Mouse (Mus musculus): ENCODE data around the gene Apbb1. TPM values are rescaled to one million over a fixed set of nuclear protein-coding genes. Genes with fewer than 3 reads are reported as not detected.
A peak's percentile ranks its signal among the peaks of the same experiment; 100 is the strongest.

Gene Apbb1
- 14.1 and 19.4 TPM in 2 replicates for total RNA-seq (2021)
- long read RNA-seq, experiment 1, transcript Apbb1-214 (14 exons, 2,878 nt): major isoform, 5 of 51 reads
- long read RNA-seq, experiment 1, partial matches to known transcripts: 7 of 51 reads
- long read RNA-seq, experiment 1, other reads (novel, unspliced or antisense): 38 of 51 reads
- long read RNA-seq, experiment 2, transcript Apbb1-214 (14 exons, 2,878 nt): major isoform, 7 of 25 reads
- long read RNA-seq, experiment 2, partial matches to known transcripts: 2 of 25 reads
- long read RNA-seq, experiment 2, other reads (novel, unspliced or antisense): 15 of 25 reads

DNA sequence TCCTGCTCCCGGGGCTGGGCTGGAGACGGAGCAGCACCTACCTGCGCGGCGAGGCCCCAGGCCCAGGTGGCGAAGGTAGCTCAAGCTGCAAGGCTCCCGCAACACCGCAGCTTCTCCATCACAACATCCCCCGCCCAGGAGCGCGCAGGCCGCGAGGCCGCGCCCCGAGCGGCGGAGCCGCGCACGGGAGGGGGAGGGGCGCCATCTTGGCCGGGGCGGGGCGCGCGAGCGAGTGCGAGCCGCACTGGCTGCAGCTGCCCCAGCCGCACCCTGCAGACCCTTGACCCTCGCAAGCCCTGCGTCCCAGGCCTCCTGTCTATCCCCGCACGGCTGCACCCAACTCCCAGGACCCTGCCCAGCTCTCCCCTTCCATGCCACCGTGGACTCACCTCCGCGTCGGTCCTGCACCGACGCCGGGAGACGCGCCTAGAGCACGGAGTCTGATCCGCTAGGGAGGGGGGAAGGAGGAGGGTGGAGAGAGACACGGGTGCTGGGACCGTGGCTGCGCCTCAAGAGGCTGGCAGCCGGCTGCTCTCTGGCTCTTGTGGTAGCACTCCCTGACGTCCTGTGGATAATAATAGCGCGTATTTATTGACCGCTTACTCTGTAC lies at the start of gene Apbb1:
Gene Apbb1, minus strand, starts transcription at position 560 of the 610 bp plus-strand sequence.
- peak; percentile 81 for DNase-seq

DNA sequence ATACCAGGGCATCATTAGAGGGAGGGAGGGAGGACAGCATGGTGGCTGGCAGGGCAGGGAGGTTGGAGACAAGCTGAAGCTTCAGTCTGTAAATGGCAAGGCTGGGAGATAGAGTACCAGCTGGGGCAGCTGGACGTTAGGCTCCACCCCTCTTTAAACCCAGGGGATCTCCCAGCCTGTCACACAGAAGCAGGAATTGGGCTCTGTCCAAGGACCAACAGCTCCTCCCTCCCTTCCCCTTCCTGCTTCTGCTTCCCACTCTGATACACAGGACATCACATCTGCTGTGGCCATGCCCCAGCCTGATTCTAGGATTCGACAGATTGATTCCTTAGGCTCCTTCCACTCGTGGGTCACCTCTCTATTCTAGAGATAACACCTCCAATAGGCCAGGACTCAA lies 47.2 kb upstream of the Apbb1 start:
- peak; percentile 83 for DNase-seq

DNA sequence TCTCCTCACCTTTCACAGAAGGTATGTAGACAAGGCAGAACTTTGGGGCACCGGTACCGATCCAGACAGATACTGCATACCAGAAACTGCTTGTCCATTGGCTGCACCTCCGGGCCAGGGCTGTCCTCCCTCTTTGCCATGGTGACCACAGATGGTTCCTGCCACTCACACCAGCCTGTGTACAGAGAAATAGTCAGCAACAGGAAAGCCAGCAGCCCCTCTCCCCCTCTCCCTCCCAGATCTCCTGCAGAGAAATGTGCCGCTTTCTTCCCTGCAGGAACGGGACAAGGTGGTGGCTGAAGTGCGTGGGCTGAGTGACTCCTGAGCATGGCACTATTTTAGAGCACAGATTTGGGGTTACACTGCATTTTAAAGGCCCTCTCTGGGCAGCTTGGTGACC lies 43.9 kb upstream of the Apbb1 start:
- no peak for DNase-seq

DNA sequence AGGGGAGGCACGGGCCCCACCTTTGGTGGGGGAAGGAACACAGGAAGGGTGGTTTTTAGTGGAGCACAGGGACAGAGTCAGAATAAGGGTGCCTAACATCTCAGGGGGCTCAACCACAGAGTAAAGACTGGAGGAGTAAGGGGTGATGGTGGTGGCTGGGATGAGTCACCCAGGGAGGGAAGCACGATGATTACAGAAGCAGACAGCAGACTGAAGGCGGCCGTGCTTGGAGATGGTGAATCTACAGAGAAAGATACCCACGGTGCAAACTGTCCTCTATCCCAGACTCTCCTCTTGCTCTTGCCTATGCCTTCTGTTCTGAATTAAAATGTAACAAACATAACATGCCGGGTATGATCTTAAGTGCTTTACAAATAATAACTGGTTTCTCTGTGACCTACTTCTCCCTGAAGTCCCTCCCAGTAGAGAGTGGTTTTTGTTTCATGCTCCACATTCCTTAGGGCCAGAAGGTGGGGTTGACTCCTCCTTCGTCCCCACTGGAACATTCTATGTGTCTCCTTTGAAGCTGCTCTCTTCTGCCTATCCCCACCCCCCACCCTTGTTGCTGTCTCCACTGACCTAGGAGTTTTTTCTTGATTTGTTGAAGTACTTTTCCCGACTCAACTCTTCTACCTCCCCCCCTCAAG lies 40.3 kb upstream of the Apbb1 start:
- no peak for DNase-seq

DNA sequence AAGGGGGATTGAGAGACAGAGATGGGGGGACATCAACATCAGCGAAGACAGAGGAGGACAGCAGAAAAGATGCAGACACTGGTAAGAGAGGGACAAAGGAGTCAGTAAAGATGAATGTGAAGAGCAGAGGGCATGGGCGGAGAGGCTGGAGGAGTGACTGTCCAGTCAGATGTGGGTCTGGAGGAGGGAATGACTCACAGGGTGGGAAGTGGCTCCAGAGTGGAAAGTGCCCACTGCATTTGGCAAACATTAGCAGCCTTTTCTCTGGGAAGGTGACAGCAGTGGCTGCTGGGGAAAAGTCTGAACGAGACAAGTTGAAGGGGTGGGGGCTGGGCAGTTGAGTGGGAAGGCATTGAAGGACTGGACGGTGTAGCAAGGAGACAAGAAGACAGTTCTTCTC lies 39.6 kb upstream of the Apbb1 start:
- peak; percentile 18 for DNase-seq

DNA sequence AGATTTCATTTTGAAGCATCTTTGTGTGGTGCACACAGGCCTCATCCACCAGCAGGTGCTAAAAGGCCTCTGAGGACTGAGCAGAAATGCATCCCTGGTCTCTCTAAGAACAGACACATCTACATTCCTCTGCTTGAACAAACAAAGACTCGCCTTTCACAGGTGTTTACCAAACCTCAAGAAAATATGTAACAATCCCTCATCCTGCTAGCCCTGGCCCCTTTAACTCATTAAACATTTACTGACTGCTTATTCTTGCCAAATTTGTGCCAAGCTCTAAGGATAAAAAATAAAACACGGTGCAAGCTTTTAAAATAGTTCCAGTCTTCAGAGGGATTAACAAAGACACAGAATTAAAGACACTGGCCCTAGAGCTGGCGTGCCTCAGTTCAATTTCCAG lies 38.2 kb upstream of the Apbb1 start:
- no peak for DNase-seq

DNA sequence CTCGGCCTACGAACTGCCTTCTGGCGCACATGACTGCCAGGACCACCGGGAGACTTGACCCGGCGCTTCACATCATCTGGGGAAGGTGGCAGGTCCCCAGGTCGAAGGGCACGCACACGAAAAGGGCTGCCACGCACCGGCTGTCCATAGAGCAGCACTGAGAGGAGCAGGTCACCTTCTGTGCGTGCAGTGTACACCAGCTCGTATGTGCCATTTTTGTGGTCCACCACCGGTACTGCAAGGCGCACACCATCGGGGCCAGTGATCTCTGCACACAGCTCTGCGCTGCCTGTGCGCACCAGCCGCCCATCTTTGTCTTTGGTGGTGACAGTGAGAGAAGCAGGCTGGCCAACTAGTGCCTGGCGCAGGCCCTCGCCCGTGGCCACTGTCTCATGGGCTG lies 36.4 kb upstream of the Apbb1 start:
- no peak for DNase-seq

DNA sequence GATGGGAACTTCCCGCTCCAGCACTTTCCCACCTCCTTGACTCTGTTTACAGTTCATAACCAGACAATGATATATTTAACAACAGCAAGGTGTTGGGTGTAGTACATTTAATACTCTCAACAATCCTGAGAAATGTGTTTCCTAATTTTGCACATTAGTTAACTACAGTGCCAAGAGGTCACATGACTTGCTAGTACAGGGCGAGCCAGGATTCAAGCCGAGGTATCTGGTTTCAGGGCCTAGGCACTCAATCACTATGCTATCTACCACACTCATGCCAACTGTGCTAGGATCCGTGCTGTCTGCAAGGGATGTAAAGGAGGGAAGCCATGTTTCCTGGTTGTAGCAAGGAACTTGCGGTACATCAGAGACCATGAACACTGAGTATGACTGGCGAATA lies 35.1 kb upstream of the Apbb1 start:
- DNase-seq: no peak

DNA sequence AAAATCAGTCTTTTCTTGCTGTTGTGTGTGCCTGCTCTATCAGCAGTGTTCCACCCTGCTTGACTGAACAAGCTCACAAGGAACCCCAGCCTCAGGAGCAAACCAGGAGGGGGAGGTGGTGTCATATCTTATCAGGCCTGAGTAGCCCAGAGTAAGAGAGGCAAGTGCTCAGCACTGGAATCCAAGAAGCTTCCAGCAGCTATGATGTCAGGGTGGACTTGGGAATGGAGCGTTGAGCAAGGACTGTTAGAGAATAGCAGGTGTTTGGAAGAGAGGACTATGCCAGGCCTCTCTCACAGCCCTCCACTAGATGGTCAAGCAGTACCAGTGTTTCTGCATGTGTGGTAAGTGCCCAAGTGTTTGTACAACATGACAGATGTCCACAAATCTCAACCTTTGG lies 34.3 kb upstream of the Apbb1 start:
- no peak for DNase-seq

DNA sequence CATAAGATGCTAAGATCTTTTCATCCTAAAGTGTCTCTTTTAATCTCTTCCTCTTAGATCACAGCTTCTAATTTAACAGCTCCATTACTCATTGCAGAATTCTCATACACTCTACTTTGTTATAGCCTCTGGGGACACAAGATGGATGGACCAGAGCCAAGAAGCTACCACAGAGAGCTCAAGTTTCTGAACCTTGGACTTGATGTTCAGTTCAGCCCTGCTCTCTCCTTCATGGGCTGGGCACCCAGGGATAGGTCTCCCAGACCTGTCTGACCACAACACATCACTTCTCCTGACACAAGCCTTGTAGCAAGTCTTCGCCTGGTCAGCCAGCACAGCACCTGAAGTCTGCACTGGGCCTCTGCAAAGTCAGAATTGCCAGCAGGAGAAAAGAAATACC lies 32.9 kb upstream of the Apbb1 start:
- no peak for DNase-seq

DNA sequence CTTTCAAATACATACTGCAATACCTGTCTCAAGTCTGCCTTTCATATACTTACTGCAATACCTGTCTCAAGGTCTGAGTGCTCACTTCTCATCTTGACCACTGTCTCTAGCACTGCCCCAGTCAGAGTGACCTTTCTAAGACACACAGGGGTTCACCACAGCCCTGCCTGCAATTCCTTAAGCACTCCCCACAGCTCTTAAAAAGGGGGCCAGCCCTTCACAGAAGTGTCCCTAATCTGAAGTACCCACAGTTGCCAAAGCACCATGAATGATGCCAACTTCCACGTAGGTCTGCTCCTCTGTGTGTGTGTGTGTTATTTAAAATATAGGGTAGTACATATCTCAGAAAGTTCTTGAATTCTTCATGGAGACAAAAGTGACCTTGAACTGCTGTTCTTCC lies 30.3 kb upstream of the Apbb1 start:
- no peak for DNase-seq

DNA sequence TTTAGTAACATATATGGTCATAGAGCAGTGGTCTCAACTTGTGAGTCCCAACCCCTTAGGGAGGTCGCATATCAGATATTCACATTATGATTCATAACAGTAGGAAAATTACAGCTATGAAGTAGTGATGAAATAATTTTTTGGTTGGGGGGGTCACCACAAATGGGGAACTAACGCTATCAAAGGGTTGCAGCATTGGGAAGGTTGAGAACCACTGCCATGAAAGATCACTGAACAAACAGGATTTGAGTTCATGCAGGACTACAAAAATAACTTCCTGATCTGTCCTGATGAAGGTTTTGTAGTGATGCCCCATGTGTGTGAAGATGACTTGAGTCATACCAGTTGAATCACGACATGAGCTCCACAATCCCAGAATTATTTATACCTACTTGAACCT lies 27.0 kb upstream of the Apbb1 start:
- no peak for DNase-seq

DNA sequence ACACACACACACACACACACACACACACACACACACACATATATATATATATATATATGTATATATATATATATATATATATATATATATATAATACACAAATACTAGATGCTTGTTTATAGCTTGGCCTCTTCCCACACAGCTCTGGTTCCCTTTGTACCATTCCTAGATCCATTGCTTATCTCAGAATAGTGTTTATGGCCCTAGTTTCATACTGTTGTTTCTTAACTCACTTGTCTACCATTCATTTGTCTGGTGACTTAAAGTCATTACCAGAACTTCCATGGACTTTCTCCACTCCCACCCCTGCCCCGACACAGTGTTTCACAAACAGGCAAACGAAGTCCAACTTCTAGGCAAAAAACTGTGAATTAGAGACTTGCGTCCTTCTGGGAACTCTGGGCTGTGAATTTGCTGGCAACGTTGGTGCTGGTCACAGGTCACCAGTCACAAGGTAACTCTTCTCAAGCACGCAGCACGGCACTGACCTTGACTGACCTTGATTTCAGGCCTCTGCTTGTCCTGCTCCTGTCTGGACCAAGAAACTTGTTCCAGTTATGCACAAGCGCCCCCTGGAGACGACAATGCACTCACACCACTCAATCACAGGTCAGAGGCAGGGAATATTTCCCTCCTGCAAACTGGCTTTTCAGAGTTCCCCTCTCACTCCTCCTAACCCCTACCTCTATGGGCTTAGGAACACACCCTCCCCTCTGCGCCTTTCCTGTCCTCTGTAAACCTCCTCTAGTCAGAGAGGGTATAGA lies 21.6 kb upstream of the Apbb1 start:
- peak; percentile 86 for DNase-seq

DNA sequence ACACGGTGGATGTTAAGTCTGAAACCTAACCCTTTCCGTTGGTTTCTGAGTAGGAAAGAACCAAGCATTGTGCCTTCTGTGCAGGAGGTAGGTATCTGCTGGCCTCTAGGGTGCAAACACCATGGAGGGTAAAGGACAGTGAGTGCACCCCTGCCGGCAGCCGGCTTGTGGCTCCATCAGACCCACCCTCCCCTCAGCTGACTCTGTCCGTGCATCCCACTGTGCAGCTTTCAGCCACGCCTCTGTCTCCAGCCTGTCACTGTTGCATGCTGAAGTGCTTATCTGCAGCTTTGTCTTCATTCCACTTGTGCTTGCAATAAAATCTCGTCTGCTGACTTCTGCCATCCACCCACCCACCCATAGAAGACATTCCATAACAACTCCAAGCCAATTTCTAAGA lies 8.6 kb upstream of the Apbb1 start:
- no peak for DNase-seq

DNA sequence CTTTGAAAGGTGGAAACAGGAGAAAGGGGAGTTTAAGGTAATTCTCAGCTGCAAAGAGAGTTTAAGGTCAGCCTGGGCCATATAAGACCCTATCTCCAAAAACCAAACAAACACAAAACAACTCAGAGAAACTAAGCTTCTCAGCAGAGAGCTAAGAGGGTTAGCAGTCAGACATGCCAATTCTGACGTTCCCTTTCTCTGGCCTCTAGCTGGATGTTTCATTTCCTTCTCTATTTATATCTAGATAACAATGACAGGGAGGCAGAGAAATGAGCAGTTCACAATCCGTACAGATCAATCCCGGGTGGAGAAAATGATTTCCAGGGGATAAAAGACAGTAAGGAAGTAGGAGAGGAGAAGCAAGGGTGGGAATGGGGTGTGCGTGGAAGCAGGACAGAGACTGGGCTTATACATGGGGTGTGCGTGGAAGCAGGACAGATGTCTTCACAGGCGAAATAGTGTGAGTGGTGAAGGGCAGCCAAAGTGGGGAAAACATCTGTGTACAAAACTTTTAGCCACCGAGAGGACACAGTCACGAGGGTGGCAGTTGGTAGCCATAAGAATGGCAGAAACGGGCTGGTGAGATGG lies 7.0 kb upstream of the Apbb1 start:
- no peak for DNase-seq

DNA sequence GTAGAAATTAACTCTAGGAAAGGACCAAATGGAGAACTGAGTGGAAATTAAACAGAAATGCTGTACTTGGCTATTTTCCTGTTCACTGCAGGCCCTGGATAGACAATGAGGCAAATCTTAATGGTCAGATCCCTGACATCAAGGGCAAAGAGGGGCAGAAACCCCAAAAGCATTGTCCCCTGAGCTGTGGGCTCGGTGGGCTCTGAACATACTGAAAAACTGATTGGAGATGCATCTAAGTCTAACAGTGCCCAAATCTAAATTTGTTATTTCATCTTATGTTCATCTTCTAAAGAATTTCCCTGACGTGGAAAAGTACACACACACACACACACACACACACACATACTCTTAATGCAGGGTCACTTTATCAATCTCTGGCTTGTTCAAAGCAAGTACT lies 506 bp upstream of the Apbb1 start:
- no peak for DNase-seq

DNA sequence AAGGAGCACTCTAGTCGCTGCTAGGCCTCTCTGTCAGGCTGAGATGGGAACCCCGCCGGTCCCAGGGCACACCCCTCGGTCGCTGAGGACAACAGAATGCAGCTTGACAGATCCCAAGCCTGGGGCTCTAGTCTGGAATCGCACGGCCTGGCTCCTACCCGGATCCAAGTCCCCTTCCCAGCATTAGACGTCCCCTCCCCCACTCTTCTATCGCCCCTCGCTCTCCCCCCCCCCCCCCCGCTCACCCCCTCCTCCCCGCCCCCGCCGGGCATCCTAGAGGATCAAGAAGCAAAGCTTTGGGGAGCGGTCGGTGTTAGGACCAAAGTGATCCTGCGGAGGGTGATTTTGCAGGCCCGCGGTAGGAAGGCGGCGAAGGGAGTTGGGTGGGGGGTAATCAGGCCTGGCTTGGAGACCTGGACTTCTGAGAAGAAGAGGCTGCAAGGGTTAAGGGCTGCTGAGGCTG lies 795 bp downstream of the Apbb1 start:
- DNase-seq: peak; percentile 32

DNA sequence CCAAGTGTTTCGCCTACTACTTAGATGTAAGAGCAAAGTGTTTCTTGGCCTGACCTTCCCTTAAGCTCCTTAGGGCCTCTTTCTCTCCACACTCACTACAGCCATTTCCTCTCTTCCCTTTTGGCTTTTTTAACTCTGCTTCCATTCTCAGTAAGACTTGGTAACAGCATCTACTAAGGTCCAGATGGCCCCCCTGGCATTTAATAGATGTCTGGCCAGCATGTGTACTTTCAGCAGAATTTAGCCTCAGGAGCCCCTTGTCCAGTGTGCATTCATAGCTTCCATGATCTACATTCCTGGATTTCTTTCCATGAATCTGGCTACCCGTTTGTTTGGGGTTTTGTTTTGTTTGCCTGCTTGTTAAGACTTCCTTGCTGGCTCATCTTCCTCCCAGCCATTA lies 3.0 kb downstream of the Apbb1 start:
- no peak for DNase-seq

DNA sequence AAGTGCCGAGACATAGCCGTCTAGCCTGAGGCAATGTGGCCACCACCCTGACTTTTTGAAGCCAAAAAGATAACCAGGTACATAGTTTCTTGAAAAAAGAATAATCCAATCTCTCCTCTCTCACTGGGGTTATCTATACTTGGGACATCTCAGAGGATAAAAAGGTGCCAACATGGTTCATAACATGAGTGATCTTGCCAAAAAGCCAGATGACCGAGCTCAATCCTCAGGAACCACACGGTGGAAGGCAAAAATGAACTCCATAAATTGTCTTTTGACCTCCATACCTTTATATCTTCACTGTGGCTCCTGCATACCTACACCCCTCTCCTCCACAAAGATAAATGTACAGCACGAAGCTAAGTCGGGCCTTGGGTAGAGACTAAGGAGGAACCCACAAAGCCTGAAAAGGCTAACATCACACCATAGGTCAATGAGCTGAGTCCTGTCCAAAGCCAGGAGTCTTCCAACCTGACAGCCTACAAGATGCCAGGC lies 4.0 kb downstream of the Apbb1 start:
- no peak for DNase-seq

DNA sequence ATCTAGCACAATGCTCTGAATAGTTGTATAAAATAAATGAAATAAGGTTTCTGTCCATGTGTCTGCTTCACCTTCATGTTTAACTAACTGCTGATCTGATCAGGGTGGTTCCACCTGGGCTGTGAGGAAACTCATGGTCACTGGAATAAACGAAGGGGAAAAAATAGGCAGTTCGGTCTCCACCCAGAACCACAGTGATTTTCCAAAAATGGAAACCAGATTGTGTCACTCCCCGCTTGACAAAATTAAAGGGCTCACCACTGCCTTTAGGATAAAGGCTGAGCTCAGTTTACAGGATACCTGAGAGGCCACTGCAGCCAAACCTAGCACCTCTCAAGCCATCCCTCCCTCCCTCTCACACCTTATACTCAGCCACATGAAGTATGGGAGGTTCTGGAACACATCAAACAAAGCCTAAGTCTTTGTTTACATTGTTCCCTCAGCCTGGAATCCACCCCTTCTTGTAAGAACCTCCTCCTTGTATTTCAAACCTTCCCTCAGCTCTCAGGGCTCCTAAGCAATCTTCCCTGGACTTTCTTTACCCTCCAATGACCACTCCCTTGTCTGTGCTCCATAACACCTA lies 5.2 kb downstream of the Apbb1 start:
- no peak for DNase-seq

DNA sequence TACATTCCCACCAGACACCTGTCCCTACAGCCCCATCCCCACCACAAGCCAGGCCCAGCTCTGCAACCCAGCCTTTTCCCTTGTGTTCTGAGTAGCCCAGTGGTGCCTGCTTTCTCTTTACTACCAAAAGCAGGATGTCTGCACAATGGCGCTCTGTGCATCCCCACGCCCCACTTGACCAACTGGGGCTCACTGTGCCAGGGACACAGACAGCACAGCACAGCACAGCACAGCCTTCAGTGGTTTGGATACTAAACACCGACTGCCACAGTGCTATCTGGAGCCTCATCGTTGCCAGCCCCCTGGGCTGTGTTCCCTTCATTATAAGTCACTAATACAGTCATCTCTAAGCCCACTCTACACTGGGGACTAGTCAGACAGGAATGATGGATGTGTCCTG lies 6.9 kb downstream of the Apbb1 start:
- DNase-seq: no peak

DNA sequence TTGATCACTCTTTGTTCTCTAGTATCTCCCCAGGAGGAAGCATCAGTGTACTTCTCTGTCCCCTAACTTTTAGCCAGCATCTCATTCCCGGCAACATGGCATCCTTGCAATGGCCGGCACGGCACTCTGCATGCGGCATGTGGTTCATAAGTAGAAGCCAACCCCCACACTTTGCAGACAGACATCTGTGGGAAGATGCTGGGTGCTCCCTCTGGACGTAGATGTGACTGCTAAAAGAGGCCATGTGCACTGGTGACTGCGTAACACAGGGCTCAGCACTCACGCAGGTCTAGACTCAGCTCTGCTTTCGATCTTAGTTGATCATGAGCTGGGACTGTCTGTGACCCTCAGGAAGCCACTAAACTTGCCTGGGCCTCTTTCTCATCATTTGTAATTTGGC lies 8.5 kb downstream of the Apbb1 start:
- DNase-seq: no peak
